Mouse (Mus musculus) neural tube, embryonic 10.5 days (tissue): ENCODE results near the gene Spata31d1a.
A peak's percentile ranks its signal among the peaks of the same experiment; 100 is the strongest.
"Not testable (repeated sequence)": the region's sequence is repeated elsewhere in the genome, so short reads cannot be mapped to it uniquely, and the experiment has no call there.

Source experiments
- DNase-seq: peaks from one replicate; pipeline ENCODE4 v3.0.0-alpha.2; 2017; ENCODE audit warnings: low spot score; ENCODE audit errors: extremely low spot score

Gene Spata31d1a

DNA sequence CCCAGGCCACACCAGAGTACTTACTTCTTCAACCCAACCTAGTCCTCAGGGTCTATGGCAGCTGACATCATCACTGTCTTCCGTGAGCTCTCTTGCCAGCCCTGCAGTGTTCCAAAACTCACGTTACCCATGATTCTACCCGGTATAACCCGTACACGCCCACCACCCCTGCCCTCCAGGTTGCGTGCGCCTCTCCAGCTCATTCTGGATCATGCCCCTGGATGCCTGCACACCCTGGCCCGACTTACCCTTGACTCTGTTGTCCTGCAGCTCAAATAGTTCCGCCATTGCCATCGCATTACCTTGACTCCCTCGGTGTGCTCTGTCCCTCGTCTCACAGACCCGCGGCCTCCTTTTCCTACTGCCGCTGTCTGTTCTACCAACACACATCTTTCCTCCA, at the start of gene Spata31d1a:
Gene Spata31d1a (minus strand): TSS at position 101 of the 400 bp plus-strand sequence.
- DNase-seq, result no peak

GRCm38 (mm10) chr13:59756906-59757305, 46.8 kb upstream of the Spata31d1a start:
- no peak for DNase-seq

- no peak for DNase-seq
Observed at GRCm38 (mm10) chr13:59750310-59750709, 40.2 kb upstream of the Spata31d1a start.

GRCm38 (mm10) chr13:59746711-59747110, 36.6 kb upstream of the Spata31d1a start, which contains the start of gene 1700014D04Rik:
Gene 1700014D04Rik (minus strand): TSS chr13:59746752.
- no peak for DNase-seq

GRCm38 (mm10) chr13:59746164-59746563, 36.0 kb upstream of the Spata31d1a start:
- no peak for DNase-seq

DNA sequence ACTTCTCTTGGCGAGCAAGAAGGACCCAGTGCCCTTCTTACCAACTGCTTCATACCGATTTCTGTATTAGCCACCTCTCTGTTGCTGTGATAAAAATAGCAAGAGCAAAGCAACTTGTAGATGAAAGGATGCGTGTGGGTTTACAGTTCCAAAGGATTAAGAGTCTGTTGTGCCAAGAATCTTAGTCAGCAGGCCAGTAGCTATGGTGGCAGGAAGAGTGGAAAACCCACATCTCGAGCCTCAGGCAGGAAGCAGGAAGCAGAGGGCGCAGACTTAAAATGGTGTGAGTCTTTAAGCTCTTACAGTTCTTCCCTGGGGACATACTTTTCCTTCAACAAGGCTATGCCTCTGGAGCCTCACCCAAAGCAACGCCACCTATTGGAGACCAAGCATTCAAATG, 35.3 kb upstream of the Spata31d1a start:
- no peak for DNase-seq

GRCm38 (mm10) chr13:59741697-59742096, 31.6 kb upstream of the Spata31d1a start:
- DNase-seq, result no peak

DNA sequence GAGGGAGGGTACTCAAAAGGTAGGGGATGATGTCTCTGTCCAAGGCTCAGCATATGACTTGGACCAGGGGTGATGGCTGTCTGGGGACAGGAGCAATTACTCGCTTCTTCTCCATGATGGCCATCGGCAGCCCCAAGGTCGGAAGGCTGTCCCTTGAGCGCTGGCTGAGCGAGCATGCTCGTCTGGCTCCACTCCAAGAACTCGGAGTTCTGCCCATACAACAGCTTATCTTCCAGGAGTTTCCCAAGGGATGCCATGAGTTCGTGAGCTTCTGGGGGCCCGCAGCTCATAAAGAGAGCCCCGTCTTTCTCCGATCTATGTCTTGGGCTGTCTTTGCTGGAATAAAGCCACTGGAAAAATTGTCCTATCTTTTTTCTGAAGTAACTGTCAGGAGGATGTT, 31.0 kb upstream of the Spata31d1a start:
- DNase-seq, result no peak

GRCm38 (mm10) chr13:59739397-59739796, 29.3 kb upstream of the Spata31d1a start:
- no peak for DNase-seq

DNA sequence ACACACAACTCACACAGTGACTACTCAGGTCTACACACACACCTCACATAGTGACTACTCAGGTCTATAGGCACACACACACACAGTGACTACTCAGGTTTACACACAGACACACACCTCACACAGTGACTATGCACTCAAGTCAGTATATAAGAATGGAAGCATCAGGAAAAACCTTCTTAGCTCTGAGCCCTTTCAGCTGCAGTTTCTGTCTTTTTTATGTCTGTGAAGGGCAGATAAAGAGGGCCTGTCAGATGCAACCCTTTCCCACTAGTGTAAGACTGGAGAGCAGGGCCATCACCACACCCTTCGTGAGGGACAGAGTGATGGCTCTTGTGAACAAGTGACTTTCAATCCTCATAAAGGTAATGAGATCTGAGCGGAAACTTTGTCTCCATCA, 28.3 kb upstream of the Spata31d1a start:
- DNase-seq, result no peak

GRCm38 (mm10) chr13:59735190-59735589, 25.1 kb upstream of the Spata31d1a start:
- DNase-seq, result no peak

DNA sequence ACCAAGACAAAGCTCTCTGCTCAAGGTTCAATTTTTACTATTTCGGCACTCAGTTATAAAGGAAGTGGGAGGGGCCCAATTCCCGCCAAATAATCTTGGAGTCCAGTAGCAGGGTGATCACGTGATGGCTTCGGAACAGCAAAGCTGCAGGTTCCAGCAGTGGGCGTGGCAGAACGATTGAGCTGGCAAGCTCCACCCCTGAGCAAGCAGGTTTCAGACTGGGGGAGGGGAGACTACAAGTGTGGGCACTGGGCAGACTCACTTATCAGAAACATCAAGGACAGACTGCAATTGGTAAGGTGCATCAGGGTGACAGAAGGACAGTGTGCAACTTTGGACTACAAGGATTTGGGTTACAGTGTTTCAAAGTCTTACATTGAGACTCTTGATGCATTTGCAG, 24.2 kb upstream of the Spata31d1a start:
- DNase-seq, result not testable (repeated sequence)

DNA sequence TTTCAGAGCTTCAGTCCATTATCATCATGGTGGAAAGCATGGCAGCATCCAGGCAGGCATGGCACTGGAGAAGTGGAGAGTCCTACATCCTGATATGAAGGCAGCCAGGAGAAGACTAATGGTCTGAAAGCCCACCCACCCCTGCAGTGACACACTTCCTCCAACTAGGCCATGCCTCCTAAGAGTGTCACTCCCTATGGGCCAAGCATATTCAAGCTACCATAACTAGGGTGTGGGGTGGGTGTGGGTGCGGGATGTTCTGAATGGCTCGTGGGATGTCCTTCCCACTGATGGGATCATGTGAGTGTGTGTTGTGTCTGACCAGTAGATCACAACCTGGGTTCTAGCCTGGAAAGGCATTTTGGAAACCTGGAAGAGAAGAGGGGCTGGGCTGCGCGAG, 23.8 kb upstream of the Spata31d1a start:
- no peak for DNase-seq

DNA sequence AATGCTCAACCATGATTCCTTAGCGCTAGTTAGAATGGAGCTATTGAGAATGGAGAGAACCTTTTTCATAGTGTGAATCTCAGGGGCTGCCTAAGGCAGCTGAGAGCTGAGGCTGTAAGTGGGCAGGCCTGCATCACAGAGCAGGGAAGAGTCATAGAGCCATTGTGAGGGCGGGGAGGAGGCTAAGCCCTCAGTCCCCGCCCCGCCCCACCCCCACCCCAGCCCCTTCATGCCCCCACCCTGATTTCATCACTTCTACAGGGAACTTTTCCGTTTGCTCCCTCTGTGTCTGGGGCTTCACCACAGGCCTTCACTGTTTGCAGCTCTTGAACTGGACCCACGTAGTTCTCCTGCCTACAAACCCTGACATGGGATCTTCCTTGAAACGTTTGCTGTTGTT, 21.5 kb upstream of the Spata31d1a start, which contains the start of gene Spata31d1d:
Gene Spata31d1d (minus strand): TSS at position 101 of the 400 bp plus-strand sequence.
- DNase-seq, result no peak

DNA sequence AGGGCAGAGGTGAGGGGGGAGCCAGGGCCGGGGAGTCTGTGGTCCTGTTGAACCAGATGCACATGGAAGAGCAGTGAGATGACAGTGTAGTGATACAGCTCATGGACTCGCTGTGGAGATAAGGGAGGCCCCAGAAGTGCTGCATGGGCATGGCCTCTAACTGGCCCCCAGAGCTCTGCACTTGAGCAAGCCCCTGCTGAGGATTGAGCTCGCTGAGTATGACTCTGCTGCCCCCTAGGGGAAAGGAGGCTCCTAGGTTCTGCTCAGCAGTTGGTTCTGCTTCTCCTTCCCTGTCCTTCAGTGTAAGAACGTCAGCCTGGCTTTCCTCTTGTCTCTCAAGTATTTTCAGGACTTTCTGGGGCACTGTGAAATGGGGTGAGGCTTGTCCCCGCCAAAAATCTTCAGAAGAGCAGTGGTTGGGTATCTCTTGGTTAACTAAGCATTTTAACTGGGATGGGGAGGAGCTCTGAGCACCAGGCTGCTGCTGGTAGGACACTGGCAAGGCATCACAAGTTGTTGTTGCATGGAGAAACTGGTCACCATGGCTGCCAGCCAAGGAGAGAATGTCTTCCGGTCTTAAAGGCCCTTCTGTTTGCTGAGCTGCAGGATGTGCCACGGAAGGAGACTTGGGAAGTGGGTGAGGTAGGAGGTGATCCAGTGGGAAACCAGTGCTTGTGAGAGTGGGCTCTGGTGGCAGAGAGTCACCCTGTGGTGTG, 18.4 kb upstream of the Spata31d1a start:
- DNase-seq, result peak; percentile 84

GRCm38 (mm10) chr13:59726139-59726867, 16.2 kb upstream of the Spata31d1a start:
- DNase-seq, result peak; percentile 18

- not testable (repeated sequence) for DNase-seq
Observed at GRCm38 (mm10) chr13:59722089-59722488, 12.0 kb upstream of the Spata31d1a start.

- DNase-seq, result no peak
Observed at GRCm38 (mm10) chr13:59719475-59719874, 9.3 kb upstream of the Spata31d1a start.

DNA sequence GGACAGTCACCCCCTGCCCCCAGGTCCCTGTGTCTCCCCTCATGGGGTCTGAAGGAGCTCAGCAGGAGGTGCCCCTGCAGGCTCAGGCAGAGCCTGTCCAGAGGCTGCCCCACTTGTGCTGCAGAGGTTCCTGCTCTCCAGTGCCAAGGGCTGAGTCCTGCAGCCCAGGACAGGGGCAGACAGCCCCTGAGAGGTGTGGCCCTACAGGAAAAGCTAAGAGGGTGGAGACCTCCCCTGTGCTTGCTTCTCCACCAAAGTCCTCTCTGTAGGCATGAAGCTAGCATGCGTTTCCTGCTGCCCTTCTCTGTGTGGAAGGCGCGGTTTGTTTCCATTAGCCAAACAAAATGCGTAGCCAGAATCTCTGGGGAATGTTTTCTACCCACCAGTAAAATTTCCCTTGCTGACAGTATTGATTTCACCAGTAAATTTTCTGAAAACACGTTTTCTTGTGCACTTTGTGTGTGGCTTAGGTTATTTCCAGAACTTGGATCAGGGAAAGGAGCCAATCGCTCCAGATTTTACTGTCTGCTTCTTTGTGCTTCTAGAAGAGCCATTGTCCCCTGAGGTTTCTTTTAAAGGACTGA, 8.8 kb upstream of the Spata31d1a start:
- not testable (repeated sequence) for DNase-seq

DNA sequence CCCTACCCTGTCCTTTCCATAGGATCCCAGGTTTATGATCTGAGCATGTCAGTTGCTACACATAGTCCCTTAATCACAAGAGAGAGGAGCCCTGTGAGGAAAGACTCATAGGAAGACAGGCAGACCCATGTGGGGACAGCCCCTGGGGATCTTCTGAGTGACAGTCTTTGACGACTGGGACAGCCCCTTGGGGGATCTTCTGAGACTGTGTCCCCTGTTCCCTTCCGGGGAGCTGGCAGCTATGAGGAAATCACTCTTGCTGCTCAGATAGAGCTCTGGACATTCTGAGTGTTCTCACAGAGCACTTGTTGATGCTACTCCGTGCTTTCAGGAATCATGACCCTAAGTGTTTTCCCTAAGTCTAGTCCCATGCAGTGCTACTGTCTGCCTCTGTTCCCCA, 3.6 kb upstream of the Spata31d1a start:
- no peak for DNase-seq

GRCm38 (mm10) chr13:59711984-59712383, 1.9 kb upstream of the Spata31d1a start, which contains the start of gene Spata31d1b:
Gene Spata31d1b (plus strand): TSS chr13:59712284.
- not testable (repeated sequence) for DNase-seq

DNA sequence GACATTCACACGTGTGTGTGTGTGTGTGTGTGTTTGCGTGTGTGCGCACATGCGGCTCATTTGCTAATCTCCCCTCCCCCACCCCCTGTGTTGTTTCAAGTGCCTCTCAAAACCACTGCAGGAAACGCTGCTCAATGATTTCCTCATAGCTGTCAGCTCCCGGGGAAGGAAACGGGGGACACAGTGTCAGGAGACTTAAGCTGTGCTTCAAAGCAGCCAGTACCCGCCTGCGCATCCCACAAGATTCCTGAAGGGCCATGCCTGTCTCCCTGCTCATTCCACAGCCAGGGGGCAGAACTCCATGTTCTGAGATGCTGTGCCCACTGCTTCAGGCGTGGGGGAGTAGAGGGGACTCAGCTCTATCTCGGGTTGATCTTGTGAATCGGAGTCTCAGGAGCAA, 5.6 kb downstream of the Spata31d1a start:
- no peak for DNase-seq
